Mouse (Mus musculus): ENCODE results near the gene Mgst3. TPM values are rescaled to one million over a fixed set of nuclear protein-coding genes. Genes with fewer than 3 reads are reported as not detected.

The Mgst3 gene
- total and polyA plus RNA-seq, 3 experiments, result 1.4 TPM; not detected in 2

DNA sequence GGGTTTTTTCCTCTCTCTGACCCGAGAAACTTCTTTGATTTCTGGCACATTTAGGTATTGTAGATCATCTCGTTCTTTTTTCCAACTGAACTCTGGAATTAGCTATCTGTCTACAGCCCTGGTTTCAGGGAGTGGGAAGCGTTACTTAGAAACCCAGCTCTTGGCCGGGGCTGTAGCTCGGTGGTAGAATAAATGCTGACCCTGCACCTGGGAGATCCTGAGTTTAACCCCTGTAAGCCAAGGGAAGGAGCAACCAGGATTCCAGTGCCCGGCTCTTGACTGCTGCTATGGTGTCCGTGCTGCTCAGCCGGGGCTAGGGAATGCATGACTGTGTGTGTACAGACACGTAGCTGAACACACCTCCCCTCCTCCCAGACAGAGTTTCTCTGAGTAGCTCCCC lies 34.9 kb downstream of the Mgst3 start:
- Histone ChIP-seq H3K27me3 (replicated peaks) (no peaks in the 10 kb centered on the region), H3K79me2 (replicated peaks; ENCODE audit: control insufficient read depth, extremely low read depth, insufficient read depth, poor library complexity, severe bottlenecking) (no peaks in the 10 kb centered on the region), H3K4me1 (ENCODE audit: control insufficient read depth in 1 of 2, insufficient read depth in 2 of 2) (no peaks in the 10 kb centered on the region), H3K4me2 (ENCODE audit: insufficient read depth, low read depth, poor library complexity, severe bottlenecking) (no peak overlapping the region), H3K4me3 (replicated peaks in 1 of 3; ENCODE audit: low read depth in 2 of 3, low read length in 2 of 3, poor library complexity in 1 of 3) (no peak overlapping the region), H3K27ac (ENCODE audit: insufficient read depth, low read depth) (no peak overlapping the region), H3K9me3 (replicated peaks; ENCODE audit: low read length) (no peaks in the 10 kb centered on the region), H3K36me3 (replicated peaks in 1 of 2; ENCODE audit: control insufficient read depth in 1 of 2, insufficient read depth in 1 of 2, low read length in 1 of 2) (peaks cover 62 to 95% of the 10 kb centered on the region in 2 experiments), H3K9ac (ENCODE audit: insufficient read depth, low read depth) (no peak overlapping the region)
- in situ Hi-C loops (cut with MboI; ENCODE audit: low pct_ligation_motif_present, low pct_unique_long_range_greater_than_20kb, low sequenced_read_pairs) (no loop called here), dilution Hi-C loops (cut with MboI; ENCODE audit: extremely low pct_ligation_motif_present, extremely low pct_unique_long_range_greater_than_20kb, low sequenced_read_pairs) (no loop called here)
- TF ChIP-seq MAZ (IDR thresholded peaks at IDR 0.05; ENCODE audit: low read depth, low read length) (no peak), MYC (IDR thresholded peaks at IDR 0.05; ENCODE audit: low read depth, low read length) (no peak), SIN3A (IDR thresholded peaks at IDR 0.05; ENCODE audit: low read length) (no peak), ZKSCAN1 (IDR thresholded peaks at IDR 0.05; ENCODE audit: borderline replicate concordance, low read depth, low read length) (no peak), TBP (conservative IDR thresholded peaks at IDR 0.05; ENCODE audit: low read depth, low read length) (no peak), USF2 (conservative IDR thresholded peaks at IDR 0.05; ENCODE audit: low read depth, low read length) (no peak), RCOR1 (conservative IDR thresholded peaks at IDR 0.05; ENCODE audit: low read depth, low read length) (no peak), MAX (IDR thresholded peaks at IDR 0.05; ENCODE audit: low read length) (no peak), ZMIZ1 (IDR thresholded peaks at IDR 0.05; ENCODE audit: low read depth, low read length) (no peak), CHD1 (IDR thresholded peaks at IDR 0.05; ENCODE audit: low read depth, low read length) (no peak), USF1 (IDR thresholded peaks at IDR 0.05; ENCODE audit: low read depth, low read length) (no peak), NRF1 (IDR thresholded peaks at IDR 0.05; ENCODE audit: low read depth, low read length) (no peak), ETS1 (conservative IDR thresholded peaks at IDR 0.05; ENCODE audit: low read depth, low read length) (no peak)
- no peak for DNase-seq (ENCODE audit: extremely low read depth)

DNA sequence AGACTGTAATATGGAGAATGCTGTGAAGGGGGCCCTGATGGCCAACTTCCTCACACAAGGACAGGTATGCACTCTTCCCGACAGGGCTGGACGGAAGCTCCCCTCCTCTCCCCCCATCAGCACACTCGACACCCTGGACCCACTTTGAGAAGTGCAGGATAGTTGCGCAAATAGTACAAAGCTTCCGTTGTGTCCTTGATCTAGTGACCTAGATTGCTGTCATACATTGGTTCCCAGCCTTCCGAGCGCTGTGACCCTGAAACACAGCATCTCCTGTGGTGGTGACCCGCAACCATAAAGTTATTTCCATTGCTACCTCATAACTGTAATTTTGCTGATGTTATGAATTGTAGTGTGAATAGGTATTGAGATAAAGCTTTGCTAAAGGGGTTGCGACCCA lies 36.3 kb downstream of the Mgst3 start:
- Histone ChIP-seq H3K27me3 (replicated peaks) (no peaks in the 10 kb centered on the region), H3K4me3 (replicated peaks in 1 of 3; ENCODE audit: low read depth in 2 of 3, low read length in 2 of 3, poor library complexity in 1 of 3) (no peak overlapping the region), H3K9ac (ENCODE audit: insufficient read depth, low read depth) (no peak overlapping the region), H3K27ac (ENCODE audit: insufficient read depth, low read depth) (no peak overlapping the region), H3K4me1 (ENCODE audit: control insufficient read depth in 1 of 2, insufficient read depth in 2 of 2) (peaks cover 0 to 1% of the 10 kb centered on the region in 2 experiments; a peak in 1 of 4 replicates), H3K4me2 (ENCODE audit: insufficient read depth, low read depth, poor library complexity, severe bottlenecking) (no peak overlapping the region), H3K79me2 (replicated peaks; ENCODE audit: control insufficient read depth, extremely low read depth, insufficient read depth, poor library complexity, severe bottlenecking) (no peaks in the 10 kb centered on the region), H3K36me3 (replicated peaks in 1 of 2; ENCODE audit: control insufficient read depth in 1 of 2, insufficient read depth in 1 of 2, low read length in 1 of 2) (peaks cover 64 to 92% of the 10 kb centered on the region in 2 experiments), H3K9me3 (replicated peaks; ENCODE audit: low read length) (no peaks in the 10 kb centered on the region)
- in situ Hi-C loops (cut with MboI; ENCODE audit: low pct_ligation_motif_present, low pct_unique_long_range_greater_than_20kb, low sequenced_read_pairs) (no loop called here), dilution Hi-C loops (cut with MboI; ENCODE audit: extremely low pct_ligation_motif_present, extremely low pct_unique_long_range_greater_than_20kb, low sequenced_read_pairs) (no loop called here)
- TF ChIP-seq MEF2A (IDR thresholded peaks at IDR 0.05; ENCODE audit: borderline replicate concordance, low read depth, low read length) (no peak), MAFK (IDR thresholded peaks at IDR 0.05; ENCODE audit: insufficient replicate concordance, low read length) (no peak), SIN3A (IDR thresholded peaks at IDR 0.05; ENCODE audit: low read length) (no peak), E2F4 (IDR thresholded peaks at IDR 0.05; ENCODE audit: insufficient replicate concordance, low read depth, low read length) (no peak), ZMIZ1 (IDR thresholded peaks at IDR 0.05; ENCODE audit: low read depth, low read length) (no peak), JUND (conservative IDR thresholded peaks at IDR 0.05; ENCODE audit: low read depth, low read length) (no peak), ZC3H11A (IDR thresholded peaks at IDR 0.05; ENCODE audit: low read depth, low read length) (no peak), CHD1 (IDR thresholded peaks at IDR 0.05; ENCODE audit: low read depth, low read length) (no peak), NELFE (IDR thresholded peaks at IDR 0.05; ENCODE audit: low read depth, low read length) (no peak), EP300 (IDR thresholded peaks at IDR 0.05; ENCODE audit: low read length) (no peak), RCOR1 (conservative IDR thresholded peaks at IDR 0.05; ENCODE audit: low read depth, low read length) (no peak), ZNF384 (IDR thresholded peaks at IDR 0.05; ENCODE audit: low read depth, low read length) (no peak), MAZ (IDR thresholded peaks at IDR 0.05; ENCODE audit: low read depth, low read length) (no peak), TCF12 (IDR thresholded peaks at IDR 0.05; ENCODE audit: low read depth, low read length) (no peak), TBP (conservative IDR thresholded peaks at IDR 0.05; ENCODE audit: low read depth, low read length) (no peak), CTCF (conservative IDR thresholded peaks at IDR 0.05 in 1 of 2, IDR thresholded peaks at IDR 0.05 in 1 of 2; ENCODE audit: low read depth in 2 of 2, low read length in 2 of 2) (no peak), SMC3 (IDR thresholded peaks at IDR 0.05; ENCODE audit: low read depth, low read length) (no peak), UBTF (IDR thresholded peaks at IDR 0.05; ENCODE audit: low read depth, low read length) (no peak), JUN (IDR thresholded peaks at IDR 0.05; ENCODE audit: insufficient read depth, low read depth, low read length) (no peak), USF2 (conservative IDR thresholded peaks at IDR 0.05; ENCODE audit: low read depth, low read length) (no peak)
- DNase-seq (ENCODE audit: extremely low read depth), result no peak

Measured in CH12.LX (cell line).